Mouse (Mus musculus) hindbrain, embryonic 13.5 days (tissue): ENCODE results near the gene Radil. TPM values are rescaled to one million over a fixed set of nuclear protein-coding genes. Genes with fewer than 3 reads are reported as not detected.

Source experiments
- ATAC-seq: fragments of 200-750 bp; cut with Nextera tagmentation; 2 replicates; pipeline ENCODE4 v1.8.0; 2017; ENCODE audit warnings: moderate TSS enrichment; ENCODE audit not compliant: low FRiP score
- H3K27ac ChIP-seq: fragments of 300-500 bp; sonication (generic); 2 replicates; pipeline ENCODE4 v1.5.1; 2015; ENCODE audit warnings: inconsistent platforms, mild to moderate bottlenecking, moderate library complexity
- H3K27me3 ChIP-seq: fragments of 300-500 bp; sonication (generic); 2 replicates; pipeline ENCODE4 v1.6.1; 2015; ENCODE audit warnings: mild to moderate bottlenecking, inconsistent platforms
- H3K36me3 ChIP-seq: fragments of 300-500 bp; sonication (generic); 2 replicates; pipeline ENCODE4 v1.6.1; 2015; ENCODE audit warnings: mild to moderate bottlenecking, inconsistent platforms
- H3K4me1 ChIP-seq: fragments of 300-500 bp; sonication (generic); replicated peaks from 2 replicates; pipeline ENCODE4 v1.6.1; 2015; ENCODE audit warnings: inconsistent platforms
- H3K4me2 ChIP-seq: fragments of 300-500 bp; sonication (generic); 2 replicates; pipeline ENCODE4 v1.6.1; 2015; ENCODE audit warnings: inconsistent platforms, mild to moderate bottlenecking, moderate library complexity
- H3K4me3 ChIP-seq: fragments of 300-500 bp; sonication (generic); 2 replicates; pipeline ENCODE4 v1.5.1; 2015; ENCODE audit warnings: mild to moderate bottlenecking, inconsistent platforms
- H3K9ac ChIP-seq: fragments of 300-500 bp; sonication (generic); 2 replicates; pipeline ENCODE4 v1.6.1; 2015; ENCODE audit warnings: mild to moderate bottlenecking, inconsistent platforms
- H3K9me3 ChIP-seq: fragments of 300-500 bp; sonication (generic); 2 replicates; pipeline ENCODE4 v1.6.1; 2016; ENCODE audit warnings: inconsistent platforms
- WGBS: fragments of 180-500 bp; shearing (Covaris S2); methylation state at CpG from one replicate; pipeline ENCODE4 v1.1.7; 2015; 5-methylcytosine and 5-hydroxymethylcytosine counted together
- polyA plus RNA-seq: library from polyadenylated mRNA; unstranded; fragments of >200 nt; fragmentation: Nextera tagmentation; extraction: Ambion mirVana; gene quantifications from 2 replicates; pipeline ENCODE4 v1.2.1, GENCODE M21; 2015

The Radil gene
- polyA plus RNA-seq, 1 experiment from 2014 or later, result 12.9 TPM

GRCm38 (mm10) chr5:142498964-142499363 is 51.9 kb downstream of the Radil start:
- Histone ChIP-seq H3K27ac (no peak overlapping the region), H3K9me3 (no peaks in the 10 kb centered on the region), H3K27me3 (no peaks in the 10 kb centered on the region), H3K9ac (no peak overlapping the region), H3K4me3 (no peak overlapping the region), H3K4me2 (no peak overlapping the region), H3K4me1 (peaks cover 25% of the 10 kb centered on the region), H3K36me3 (peaks cover 17% of the 10 kb centered on the region)
- ATAC-seq, result no peak
- WGBS, result 39% methylated on average over 3 of the region's 3 CpGs

- H3K9me3 ChIP-seq, result no peaks in the 10 kb centered on the region
- H3K27ac ChIP-seq, result peak overlapping the region; percentile 12; the same call in 1 of the 2 replicates
- no peak for ATAC-seq
- peaks cover 21% of the 10 kb centered on the region for H3K4me1 ChIP-seq
- 59% methylated on average over 14 of the region's 14 CpGs for WGBS
- H3K4me2 ChIP-seq, result no peak overlapping the region
- H3K27me3 ChIP-seq, result no peaks in the 10 kb centered on the region
- no peak overlapping the region for H3K4me3 ChIP-seq
- H3K9ac ChIP-seq, result peak overlapping the region; percentile 43; the same call in 1 of the 2 replicates
- H3K36me3 ChIP-seq, result peaks cover 20% of the 10 kb centered on the region
Observed at GRCm38 (mm10) chr5:142495321-142496096, 55.4 kb downstream of the Radil start.

GRCm38 (mm10) chr5:142493307-142493706 is 57.6 kb downstream of the Radil start:
- no peak for ATAC-seq
- Histone ChIP-seq H3K36me3 (peaks cover 20% of the 10 kb centered on the region), H3K4me3 (no peak overlapping the region), H3K27me3 (no peaks in the 10 kb centered on the region), H3K4me2 (no peak overlapping the region), H3K27ac (no peak overlapping the region), H3K9me3 (no peaks in the 10 kb centered on the region), H3K4me1 (peaks cover 10% of the 10 kb centered on the region), H3K9ac (no peak overlapping the region)
- 84% methylated on average over 3 of the region's 3 CpGs for WGBS

GRCm38 (mm10) chr5:142489955-142490707 is 60.8 kb downstream of the Radil start:
- WGBS, result 75% methylated on average over 9 of the region's 9 CpGs
- H3K4me3 ChIP-seq, result no peak overlapping the region
- no peak for ATAC-seq
- H3K4me2 ChIP-seq, result no peak overlapping the region
- H3K27ac ChIP-seq, result no peak overlapping the region
- no peaks in the 10 kb centered on the region for H3K9me3 ChIP-seq
- H3K36me3 ChIP-seq, result peaks cover 18% of the 10 kb centered on the region
- H3K4me1 ChIP-seq, result peaks cover 5% of the 10 kb centered on the region
- no peaks in the 10 kb centered on the region for H3K27me3 ChIP-seq
- no peak overlapping the region for H3K9ac ChIP-seq

- 65% methylated on average over 9 of the region's 9 CpGs for WGBS
- H3K9ac ChIP-seq, result no peak overlapping the region; the same call in 1 of the 2 replicates
- ATAC-seq, result 0 out of 2 replicates have a peak, but pooled peaks have one; percentile 33
- H3K36me3 ChIP-seq, result peaks cover 7% of the 10 kb centered on the region; the same call in 1 of the 2 replicates
- 0 out of 2 replicates have a peak, but pooled peaks cover 4% of the 10 kb centered on the region for H3K4me1 ChIP-seq
- H3K9me3 ChIP-seq, result no peaks in the 10 kb centered on the region
- no peak overlapping the region for H3K4me3 ChIP-seq
- no peak overlapping the region for H3K4me2 ChIP-seq
- H3K27ac ChIP-seq, result no peak overlapping the region
- no peaks in the 10 kb centered on the region for H3K27me3 ChIP-seq
Observed at GRCm38 (mm10) chr5:142486654-142487053, 64.2 kb downstream of the Radil start.

- WGBS, result 96% methylated on average over 5 of the region's 5 CpGs
- Histone ChIP-seq H3K9me3 (no peaks in the 10 kb centered on the region), H3K9ac (no peak overlapping the region), H3K4me3 (no peak overlapping the region), H3K36me3 (peaks cover 7% of the 10 kb centered on the region; the same call in 1 of the 2 replicates), H3K27me3 (no peaks in the 10 kb centered on the region), H3K27ac (no peak overlapping the region), H3K4me1 (peaks cover 8% of the 10 kb centered on the region; the same call in 1 of the 2 replicates), H3K4me2 (no peak overlapping the region)
- no peak for ATAC-seq
Observed at GRCm38 (mm10) chr5:142483581-142483980, 67.3 kb downstream of the Radil start.

- no peaks in the 10 kb centered on the region for H3K27me3 ChIP-seq
- 72% methylated on average over 2 of the region's 2 CpGs for WGBS
- no peak overlapping the region for H3K9ac ChIP-seq
- H3K27ac ChIP-seq, result no peak overlapping the region
- no peaks in the 10 kb centered on the region for H3K9me3 ChIP-seq
- H3K4me3 ChIP-seq, result no peak overlapping the region
- no peak overlapping the region for H3K4me2 ChIP-seq
- H3K36me3 ChIP-seq, result peaks cover 5% of the 10 kb centered on the region; the same call in 1 of the 2 replicates
- no peak for ATAC-seq
- peaks cover 8% of the 10 kb centered on the region; the same call in 1 of the 2 replicates for H3K4me1 ChIP-seq
Observed at GRCm38 (mm10) chr5:142482512-142482911, 68.4 kb downstream of the Radil start.

GRCm38 (mm10) chr5:142478829-142479435 is 72.0 kb downstream of the Radil start:
- Histone ChIP-seq H3K4me3 (no peak overlapping the region), H3K4me1 (peaks cover 9% of the 10 kb centered on the region), H3K27me3 (no peaks in the 10 kb centered on the region), H3K9me3 (no peaks in the 10 kb centered on the region), H3K27ac (no peak overlapping the region), H3K9ac (no peak overlapping the region), H3K4me2 (peak overlapping the region; percentile 32; the same call in 1 of the 2 replicates), H3K36me3 (peaks cover 30% of the 10 kb centered on the region)
- 33% methylated on average over 17 of the region's 17 CpGs for WGBS
- ATAC-seq, result peak; percentile 43

- WGBS, result 85% methylated on average over 5 of the region's 5 CpGs
- Histone ChIP-seq H3K4me1 (peaks cover 15% of the 10 kb centered on the region), H3K36me3 (peaks cover 32% of the 10 kb centered on the region), H3K4me3 (no peak overlapping the region), H3K27me3 (no peaks in the 10 kb centered on the region), H3K9me3 (no peaks in the 10 kb centered on the region), H3K9ac (no peak overlapping the region), H3K27ac (no peak overlapping the region), H3K4me2 (no peak overlapping the region)
- ATAC-seq, result no peak
Observed at GRCm38 (mm10) chr5:142477866-142478615, 72.9 kb downstream of the Radil start.

GRCm38 (mm10) chr5:142477346-142477745 is 73.6 kb downstream of the Radil start:
- no peak for ATAC-seq
- Histone ChIP-seq H3K9me3 (no peaks in the 10 kb centered on the region), H3K4me3 (no peak overlapping the region), H3K27ac (no peak overlapping the region), H3K27me3 (no peaks in the 10 kb centered on the region), H3K9ac (no peak overlapping the region), H3K4me1 (peaks cover 15% of the 10 kb centered on the region), H3K4me2 (no peak overlapping the region), H3K36me3 (peaks cover 36% of the 10 kb centered on the region)
- WGBS, result 85% methylated on average over 12 of the region's 12 CpGs

- 81% methylated on average over 7 of the region's 7 CpGs for WGBS
- Histone ChIP-seq H3K4me1 (peaks cover 15% of the 10 kb centered on the region), H3K4me3 (no peak overlapping the region), H3K9ac (no peak overlapping the region), H3K27ac (no peak overlapping the region), H3K36me3 (peaks cover 47% of the 10 kb centered on the region), H3K27me3 (no peaks in the 10 kb centered on the region), H3K4me2 (no peak overlapping the region), H3K9me3 (no peaks in the 10 kb centered on the region)
- no peak for ATAC-seq
Observed at GRCm38 (mm10) chr5:142475669-142476068, 75.2 kb downstream of the Radil start.
